Mouse (Mus musculus): ENCODE results near the gene Tymp.

- no peak for TF ChIP-seq ZC3H11A (IDR thresholded peaks at IDR 0.05; ENCODE audit: borderline replicate concordance, low read depth, low read length)
- no peak for TF ChIP-seq MAFK (IDR thresholded peaks at IDR 0.05; ENCODE audit: insufficient read depth, low read depth, low read length)
- TF ChIP-seq ZNF384 (IDR thresholded peaks at IDR 0.05; ENCODE audit: low read depth, low read length), result no peak
- no peak for TF ChIP-seq HCFC1 (IDR thresholded peaks at IDR 0.05; ENCODE audit: borderline replicate concordance, insufficient read depth, low read length)
- TF ChIP-seq CHD2 (IDR thresholded peaks at IDR 0.05; ENCODE audit: low read depth, low read length), result no peak
Measured at GRCm38 (mm10) chr15:89384617-89385016, 7.8 kb upstream of the Tymp start, which contains the start of gene Klhdc7b.
